Mouse (Mus musculus): ENCODE data around the gene Zfp536.

- no peak for TF ChIP-seq CTCF (IDR thresholded peaks at IDR 0.05; ENCODE audit: control insufficient read depth, insufficient read depth, low read length)
- no peak for TF ChIP-seq POLR2A (IDR thresholded peaks at IDR 0.05; ENCODE audit: borderline replicate concordance, control insufficient read depth, low read depth, low read length)
Observed at GRCm38 (mm10) chr7:37433156-37433555, 340.3 kb downstream of the Zfp536 start.
